Mouse (Mus musculus) MEL (cell line): ENCODE results near the gene Jup. TPM values are rescaled to one million over a fixed set of nuclear protein-coding genes. Genes with fewer than 3 reads are reported as not detected.
A peak's percentile ranks its signal among the peaks of the same experiment; 100 is the strongest.

Experiments used
- DNase-seq: peaks from one replicate; pipeline ENCODE4 v3.0.0; 2011; ENCODE audit warnings: low read depth, low spot score
- H3K27ac ChIP-seq: 2 replicates; pipeline ENCODE4 v1.5.1; 2012; ENCODE audit warnings: low read depth, mild to moderate bottlenecking, control low read depth, low read length, moderate library complexity; ENCODE audit not compliant: control insufficient read depth
- H3K27me3 ChIP-seq, 2 experiments: fragments of 150-350 bp in 1 of 2; sonication (generic) in 1 of 2; 2 replicates each; pipeline ENCODE4 v1.6.1; 2012; ENCODE audit warnings: low read length in 2 of 2, mild to moderate bottlenecking in 2 of 2, improper control_type of control experiment in 1 of 2, moderate library complexity in 1 of 2; ENCODE audit not compliant: insufficient read depth in 2 of 2, control insufficient read depth in 1 of 2
- H3K36me3 ChIP-seq, 2 experiments: 2 replicates each; pipeline ENCODE4 v1.6.1; 2012 to 2014; ENCODE audit warnings: low read length in 2 of 2, improper control_type of control experiment in 1 of 2, inconsistent platforms in 1 of 2, mild to moderate bottlenecking in 1 of 2; ENCODE audit not compliant: insufficient read depth in 2 of 2, control insufficient read depth in 1 of 2
- H3K4me1 ChIP-seq, 2 experiments: fragments of 150-350 bp in 1 of 2; sonication (generic) in 1 of 2; 2 replicates each; pipeline ENCODE4 v1.6.1; 2012; ENCODE audit warnings: low read length in 2 of 2, improper control_type of control experiment in 1 of 2, mild to moderate bottlenecking in 1 of 2; ENCODE audit not compliant: insufficient read depth in 2 of 2, control insufficient read depth in 1 of 2
- H3K4me3 ChIP-seq, 2 experiments: fragments of 150-350 bp in 1 of 2; sonication (generic) in 1 of 2; 2 replicates each; pipeline ENCODE4 v1.5.1; 2012; ENCODE audit warnings: low read depth in 2 of 2, low read length in 2 of 2, mild to moderate bottlenecking in 2 of 2, moderate library complexity in 2 of 2, control low read depth in 1 of 2, improper control_type of control experiment in 1 of 2; ENCODE audit not compliant: control insufficient read depth in 1 of 2, insufficient read depth in 1 of 2
- H3K79me2 ChIP-seq: 2 replicates; pipeline ENCODE4 v1.6.1; 2012; ENCODE audit warnings: mild to moderate bottlenecking, low read length, moderate library complexity; ENCODE audit not compliant: control insufficient read depth, poor library complexity, insufficient read depth
- H3K9ac ChIP-seq: 2 replicates; pipeline ENCODE4 v1.6.1; 2012; ENCODE audit warnings: low read depth, mild to moderate bottlenecking, control low read depth, low read length, moderate library complexity; ENCODE audit not compliant: control insufficient read depth, poor library complexity, severe bottlenecking
- H3K9me3 ChIP-seq: fragments of 150-350 bp; sonication (generic); replicated peaks from 2 replicates; pipeline ENCODE4 v1.6.1; 2012; ENCODE audit warnings: mild to moderate bottlenecking, low read length, improper control_type of control experiment, moderate library complexity; ENCODE audit not compliant: insufficient read depth
- BHLHE40 ChIP-seq: IDR thresholded peaks from 2 replicates; pipeline ENCODE4 v1.6.1; 2012; ENCODE audit warnings: low read depth, mild to moderate bottlenecking, inconsistent platforms, low read length, improper control_type of control experiment, borderline replicate concordance
- CHD1 ChIP-seq: IDR thresholded peaks from 2 replicates; pipeline ENCODE4 v1.6.1; 2012; ENCODE audit warnings: low read depth, mild to moderate bottlenecking, inconsistent platforms, low read length, improper control_type of control experiment
- CHD2 ChIP-seq: IDR thresholded peaks from 2 replicates; pipeline ENCODE4 v1.6.1; 2011; ENCODE audit warnings: low read length, improper control_type of control experiment
- CTCF ChIP-seq, 3 experiments: IDR thresholded peaks in 2 of 3; conservative IDR thresholded peaks in 1 of 3; 2 replicates each; pipeline ENCODE4 v1.5.1; 2011 to 2012; ENCODE audit warnings: low read length in 3 of 3, low read depth in 2 of 3, mild to moderate bottlenecking in 2 of 3, improper control_type of control experiment in 1 of 3, inconsistent platforms in 1 of 3, mixed read lengths in 1 of 3, moderate library complexity in 1 of 3; ENCODE audit not compliant: control insufficient read depth in 1 of 3, insufficient read depth in 1 of 3, poor library complexity in 1 of 3, severe bottlenecking in 1 of 3
- E2F4 ChIP-seq: IDR thresholded peaks from 2 replicates; pipeline ENCODE4 v1.6.1; 2011; ENCODE audit warnings: low read depth, low read length, improper control_type of control experiment, borderline replicate concordance
- ELF1 ChIP-seq: IDR thresholded peaks from 2 replicates; pipeline ENCODE4 v1.6.1; 2014; ENCODE audit warnings: low read depth, mild to moderate bottlenecking, inconsistent platforms, low read length, improper control_type of control experiment, moderate library complexity
- ETS1 ChIP-seq: IDR thresholded peaks from 2 replicates; pipeline ENCODE4 v1.6.1; 2012; ENCODE audit warnings: low read depth, mild to moderate bottlenecking, inconsistent platforms, low read length, improper control_type of control experiment, moderate library complexity
- GABPA ChIP-seq: IDR thresholded peaks from 2 replicates; pipeline ENCODE4 v1.6.1; 2012; ENCODE audit warnings: low read depth, mild to moderate bottlenecking, inconsistent platforms, low read length, improper control_type of control experiment, moderate library complexity
- HCFC1 ChIP-seq: IDR thresholded peaks from 2 replicates; pipeline ENCODE4 v1.6.1; 2012; ENCODE audit warnings: low read depth, mild to moderate bottlenecking, inconsistent platforms, low read length, improper control_type of control experiment, moderate library complexity
- KAT2A ChIP-seq: conservative IDR thresholded peaks from 2 replicates; pipeline ENCODE4 v1.6.1; 2012; ENCODE audit warnings: low read depth, low read length, improper control_type of control experiment, inconsistent platforms
- MAFK ChIP-seq: IDR thresholded peaks from 2 replicates; pipeline ENCODE4 v1.6.1; 2011; ENCODE audit warnings: low read depth, mild to moderate bottlenecking, low read length, improper control_type of control experiment, borderline replicate concordance
- MAZ ChIP-seq: IDR thresholded peaks from 2 replicates; pipeline ENCODE4 v1.6.1; 2012; ENCODE audit warnings: low read depth, mild to moderate bottlenecking, inconsistent platforms, low read length, improper control_type of control experiment
- MXI1 ChIP-seq: IDR thresholded peaks from 2 replicates; pipeline ENCODE4 v1.6.1; 2011; ENCODE audit warnings: mild to moderate bottlenecking, low read depth, low read length, improper control_type of control experiment
- MYB ChIP-seq: IDR thresholded peaks from 2 replicates; pipeline ENCODE4 v1.6.1; 2011; ENCODE audit warnings: mild to moderate bottlenecking, low read depth, low read length, improper control_type of control experiment
- MYC ChIP-seq: IDR thresholded peaks from 2 replicates; pipeline ENCODE4 v1.6.1; 2011; ENCODE audit warnings: low read depth, mild to moderate bottlenecking, low read length, improper control_type of control experiment, moderate library complexity
- NELFE ChIP-seq: IDR thresholded peaks from 2 replicates; pipeline ENCODE4 v1.6.1; 2011; ENCODE audit warnings: low read depth, low read length, improper control_type of control experiment
- POLR2AphosphoS2 ChIP-seq: IDR thresholded peaks from 2 replicates; pipeline ENCODE4 v1.6.1; 2011; ENCODE audit warnings: low read length, improper control_type of control experiment
- POLR2AphosphoS5 ChIP-seq: IDR thresholded peaks from 2 replicates; pipeline ENCODE4 v1.6.1; 2012; ENCODE audit warnings: low read depth, borderline replicate concordance, mild to moderate bottlenecking, inconsistent platforms, low read length, moderate library complexity, mixed read lengths
- RAD21 ChIP-seq: IDR thresholded peaks from 2 replicates; pipeline ENCODE4 v1.6.1; 2011; ENCODE audit warnings: mild to moderate bottlenecking, low read depth, low read length, improper control_type of control experiment
- RCOR1 ChIP-seq: IDR thresholded peaks from 2 replicates; pipeline ENCODE4 v1.6.1; 2012; ENCODE audit warnings: low read depth, mild to moderate bottlenecking, inconsistent platforms, low read length, improper control_type of control experiment
- SIN3A ChIP-seq: IDR thresholded peaks from 2 replicates; pipeline ENCODE4 v1.6.1; 2012; ENCODE audit warnings: low read length, improper control_type of control experiment, inconsistent platforms
- SMC3 ChIP-seq: IDR thresholded peaks from 2 replicates; pipeline ENCODE4 v1.6.1; 2011; ENCODE audit warnings: low read depth, low read length, improper control_type of control experiment
- TBP ChIP-seq: IDR thresholded peaks from 2 replicates; pipeline ENCODE4 v1.8.0; 2011; ENCODE audit warnings: low read depth, low read length, improper control_type of control experiment
- UBTF ChIP-seq: IDR thresholded peaks from 2 replicates; pipeline ENCODE4 v1.6.1; 2012; ENCODE audit warnings: low read depth, mild to moderate bottlenecking, inconsistent platforms, low read length, improper control_type of control experiment, moderate library complexity, borderline replicate concordance; ENCODE audit not compliant: insufficient read depth
- USF1 ChIP-seq: IDR thresholded peaks from 2 replicates; pipeline ENCODE4 v1.6.1; 2014; ENCODE audit warnings: low read depth, mild to moderate bottlenecking, inconsistent platforms, low read length, improper control_type of control experiment, moderate library complexity
- USF2 ChIP-seq, 2 experiments: IDR thresholded peaks; 2 replicates each; pipeline ENCODE4 v1.6.1; 2011 to 2012; ENCODE audit warnings: improper control_type of control experiment in 2 of 2, low read length in 2 of 2, borderline replicate concordance in 1 of 2, inconsistent platforms in 1 of 2, low read depth in 1 of 2, mild to moderate bottlenecking in 1 of 2; ENCODE audit not compliant: insufficient read depth in 1 of 2
- ZC3H11A ChIP-seq: IDR thresholded peaks from 2 replicates; pipeline ENCODE4 v1.6.1; 2012; ENCODE audit warnings: low read depth, mild to moderate bottlenecking, inconsistent platforms, low read length, improper control_type of control experiment
- ZMIZ1 ChIP-seq: IDR thresholded peaks from 2 replicates; pipeline ENCODE4 v1.6.1; 2012; ENCODE audit warnings: low read depth, mild to moderate bottlenecking, inconsistent platforms, low read length, improper control_type of control experiment, moderate library complexity
- polyA plus RNA-seq, 2 experiments: library from polyadenylated mRNA; stranded (reverse) in 1 of 2; unstranded in 1 of 2; fragments of >175 nt in 1 of 2; fragments of >200 nt in 1 of 2; gene quantifications; 2 replicates each; pipeline versions ENCODE4 v1.2.1 to v1.2.4; 2012; ENCODE audit warnings: low replicate concordance in 2 of 2, low read depth in 1 of 2; ENCODE audit not compliant: insufficient read length in 2 of 2, insufficient read depth in 1 of 2, missing spikeins in 1 of 2
- total RNA-seq: library from RNA; depleted of rRNA; stranded (reverse); fragments of 300-350 nt; gene quantifications from 2 replicates; pipeline ENCODE4 v1.2.3, GENCODE M21; 2012

Gene Jup
- total and polyA plus RNA-seq, 3 experiments: 1.0 to 8.5 TPM; not detected in 1

- H3K4me3 ChIP-seq: no peak overlapping the region
- no peaks in the 10 kb centered on the region for H3K9me3 ChIP-seq
- H3K4me1 ChIP-seq: peaks cover 20 to 43% of the 10 kb centered on the region in 2 experiments
- no peaks in the 10 kb centered on the region for H3K27me3 ChIP-seq
- no peak overlapping the region for H3K27ac ChIP-seq
- H3K36me3 ChIP-seq: peaks cover 0 to 22% of the 10 kb centered on the region in 2 experiments; a peak in 2 of 4 replicates
- no peak overlapping the region for H3K9ac ChIP-seq
- DNase-seq: no peak
- H3K79me2 ChIP-seq: no peaks in the 10 kb centered on the region
- no peak for TF ChIP-seq NELFE
- TF ChIP-seq MXI1: no peak
- no peak for TF ChIP-seq ELF1
- no peak for TF ChIP-seq CHD2
- TF ChIP-seq ZC3H11A: no peak
- TF ChIP-seq UBTF: no peak
- TF ChIP-seq ETS1: no peak
- no peak for TF ChIP-seq SIN3A
- no peak for TF ChIP-seq RAD21
- no peak for TF ChIP-seq CTCF (IDR thresholded peaks at IDR 0.05 in 2 of 3, conservative IDR thresholded peaks at IDR 0.05 in 1 of 3; ENCODE audit: control insufficient read depth in 1 of 3, insufficient read depth in 1 of 3, low read depth in 2 of 3, low read length in 3 of 3, poor library complexity in 1 of 3, severe bottlenecking in 1 of 3)
- TF ChIP-seq E2F4: no peak
- no peak for TF ChIP-seq USF1
- no peak for TF ChIP-seq MAFK
- no peak for TF ChIP-seq POLR2AphosphoS5
- TF ChIP-seq BHLHE40: no peak
- no peak for TF ChIP-seq MYB
- TF ChIP-seq KAT2A: no peak
- TF ChIP-seq MYC: no peak
Observed at GRCm38 (mm10) chr11:100403445-100404134, 6.0 kb upstream of the Jup start.

DNA sequence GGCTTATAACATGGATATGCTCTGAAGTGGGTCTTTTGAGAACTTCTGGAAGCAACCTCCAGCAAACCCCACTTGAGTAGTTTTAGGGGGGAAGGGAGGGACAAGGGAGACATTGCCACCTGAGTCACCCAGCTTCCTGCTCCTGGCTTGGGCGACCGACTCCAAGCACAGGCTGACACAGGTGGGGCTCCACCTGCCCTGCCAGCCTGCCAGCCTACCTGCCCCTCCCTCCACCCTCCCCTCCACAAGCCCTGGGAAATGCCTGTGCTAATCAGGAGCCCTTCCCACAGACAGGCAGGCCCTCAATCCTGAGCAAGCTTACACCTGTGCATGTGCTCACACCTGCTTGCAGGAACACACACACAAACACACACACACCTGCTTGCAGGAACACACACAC, 5.1 kb upstream of the Jup start:
- H3K9ac ChIP-seq: no peak overlapping the region
- H3K4me1 ChIP-seq: peaks cover 20 to 48% of the 10 kb centered on the region in 2 experiments
- no peak for DNase-seq
- H3K27ac ChIP-seq: no peak overlapping the region
- H3K79me2 ChIP-seq: no peaks in the 10 kb centered on the region
- H3K4me3 ChIP-seq: peak overlapping the region in 1 of 2 experiments; percentile 15; a peak in 2 of 4 replicates
- peaks cover 0 to 27% of the 10 kb centered on the region in 2 experiments; a peak in 2 of 4 replicates for H3K36me3 ChIP-seq
- TF ChIP-seq USF2 (IDR thresholded peaks at IDR 0.05; ENCODE audit: borderline replicate concordance in 1 of 2, insufficient read depth in 1 of 2, low read depth in 1 of 2, low read length in 2 of 2) (no peak), MYB (no peak), CHD1 (no peak), GABPA (no peak), HCFC1 (no peak), POLR2AphosphoS2 (no peak), SMC3 (no peak), ZC3H11A (no peak), POLR2AphosphoS5 (no peak), ZMIZ1 (no peak), NELFE (no peak), MAZ (no peak), TBP (no peak), RCOR1 (no peak), MYC (no peak), MAFK (no peak)
- TF ChIP-seq, all 39 proteins: peak for 0
- no peaks in the 10 kb centered on the region for H3K9me3 ChIP-seq
- no peaks in the 10 kb centered on the region for H3K27me3 ChIP-seq
